Mouse (Mus musculus): ENCODE data around the gene Nif3l1. TPM values are rescaled to one million over a fixed set of nuclear protein-coding genes. Genes with fewer than 3 reads are reported as not detected.

Gene Nif3l1
- polyA plus RNA-seq, 1 experiment from 2014 or later = 56.9 TPM

- H3K27me3 ChIP-seq (ENCODE audit: control insufficient read depth, insufficient read depth, low read depth, low read length) = no peaks in the 10 kb centered on the region
- H3K4me3 ChIP-seq (ENCODE audit: low read depth, low read length) = peak within 1 kb of the TSS; percentile 99
- peak within 1 kb of the TSS; percentile 95 for H3K9ac ChIP-seq (ENCODE audit: low read depth, low read length)
- peaks cover 21% of the 10 kb centered on the region for H3K4me1 ChIP-seq (ENCODE audit: control insufficient read depth, insufficient read depth, low read length)
- H3K27ac ChIP-seq (ENCODE audit: low read length) = peak within 1 kb of the TSS; percentile 81
- ATAC-seq = peak; percentile 100
- H3K36me3 ChIP-seq (ENCODE audit: control insufficient read depth, insufficient read depth, low read length) = peaks cover 1% of the 10 kb centered on the region; the same call in 1 of the 2 replicates
- under 1% methylated on average over 58 of the region's 64 CpGs for WGBS
- H3K4me2 ChIP-seq (ENCODE audit: low read length) = peak within 1 kb of the TSS; percentile 97
- peaks cover 10% of the 10 kb centered on the region; the same call in 1 of the 2 replicates for H3K9me3 ChIP-seq (replicated peaks; ENCODE audit: control insufficient read depth, low read length, poor library complexity, severe bottlenecking)
Measured at GRCm38 (mm10) chr1:58504577-58505254, 59.8 kb downstream of the Nif3l1 start, which contains the start of gene Orc2. TSS of gene Orc2 (minus strand) at chr1:58505109.

DNA sequence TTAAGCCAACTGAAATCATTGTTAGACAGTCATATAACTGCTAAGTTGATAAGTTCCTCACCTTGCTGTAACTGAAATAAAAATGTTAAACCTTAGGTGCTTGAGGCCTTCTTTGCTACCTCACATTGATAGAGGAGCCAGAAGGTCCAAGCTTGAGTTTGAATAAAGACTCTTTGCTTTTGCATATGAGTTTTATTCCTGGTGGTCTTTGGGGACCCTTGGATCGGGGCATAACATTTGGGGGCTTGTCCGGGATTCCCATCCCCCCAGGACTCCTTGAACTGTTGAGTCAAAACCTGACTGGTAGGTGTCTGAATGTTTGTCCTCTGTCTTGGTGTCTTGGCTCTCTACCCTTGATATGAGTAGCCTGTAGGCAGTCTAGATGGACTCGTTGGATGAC lies 62.3 kb downstream of the Nif3l1 start:
- ATAC-seq = no peak
- WGBS = 95% methylated on average over 3 of the region's 3 CpGs
- peaks cover 19% of the 10 kb centered on the region for H3K4me1 ChIP-seq (ENCODE audit: control insufficient read depth, insufficient read depth, low read length)

More for the DNA sequence above, 62.3 kb downstream of the Nif3l1 start:
- Histone ChIP-seq H3K4me2 (ENCODE audit: low read length) (no peak overlapping the region), H3K9ac (ENCODE audit: low read depth, low read length) (no peak overlapping the region), H3K4me3 (ENCODE audit: low read depth, low read length) (no peak overlapping the region), H3K27ac (ENCODE audit: low read length) (no peak overlapping the region), H3K36me3 (ENCODE audit: control insufficient read depth, insufficient read depth, low read length) (no peaks in the 10 kb centered on the region), H3K9me3 (replicated peaks; ENCODE audit: control insufficient read depth, low read length, poor library complexity, severe bottlenecking) (peaks cover 10% of the 10 kb centered on the region; the same call in 1 of the 2 replicates), H3K27me3 (ENCODE audit: control insufficient read depth, insufficient read depth, low read depth, low read length) (no peaks in the 10 kb centered on the region)

Other genes starting within 250 kb of the Nif3l1 start
- 0.28 and 0.53 TPM in 2 replicates for gene Aox4, start 234.8 kb upstream of the Nif3l1 start, polyA plus RNA-seq (2015; fragmentation: Nextera tagmentation; extraction: Ambion mirVana)
- gene Aox2, start 166.8 kb upstream of the Nif3l1 start, polyA plus RNA-seq (2015; fragmentation: Nextera tagmentation; extraction: Ambion mirVana) = 0.03 and 0.05 TPM in 2 replicates
- gene Bzw1, start 52.3 kb upstream of the Nif3l1 start, polyA plus RNA-seq (2015; fragmentation: Nextera tagmentation; extraction: Ambion mirVana) = 346 and 351 TPM in 2 replicates
- 178 and 188 TPM in 2 replicates for gene Clk1, start 21.1 kb upstream of the Nif3l1 start, polyA plus RNA-seq (2015; fragmentation: Nextera tagmentation; extraction: Ambion mirVana)
- gene Ppil3, start 335 bp downstream of the Nif3l1 start, polyA plus RNA-seq (2015; fragmentation: Nextera tagmentation; extraction: Ambion mirVana) = 49.8 and 50.2 TPM in 2 replicates
- 15.1 and 17.2 TPM in 2 replicates for gene Orc2, start 60.0 kb downstream of the Nif3l1 start, polyA plus RNA-seq (2015; fragmentation: Nextera tagmentation; extraction: Ambion mirVana)
- gene Fam126b, start 141.2 kb downstream of the Nif3l1 start, polyA plus RNA-seq (2015; fragmentation: Nextera tagmentation; extraction: Ambion mirVana) = 15.5 and 17.3 TPM in 2 replicates
- gene Ndufb3, start 141.2 kb downstream of the Nif3l1 start, polyA plus RNA-seq (2015; fragmentation: Nextera tagmentation; extraction: Ambion mirVana) = 173 and 175 TPM in 2 replicates